Mouse (Mus musculus) bone marrow, adult 2 months (tissue): ENCODE measurements around the gene Ppm1j. TPM values are rescaled to one million over a fixed set of nuclear protein-coding genes. Genes with fewer than 3 reads are reported as not detected.
"Not testable (repeated sequence)": the region's sequence is repeated elsewhere in the genome, so short reads cannot be mapped to it uniquely, and the experiment has no call there.

Experiments used
- H3K27ac ChIP-seq: fragments of 200-500 bp; 2 replicates; pipeline ENCODE4 v1.5.1; 2012; ENCODE audit warnings: low read depth, mild to moderate bottlenecking, control low read depth, inconsistent platforms, low read length; ENCODE audit not compliant: control insufficient read depth, poor library complexity, insufficient read depth
- H3K4me1 ChIP-seq: fragments of 200-500 bp; 2 replicates; pipeline ENCODE4 v1.6.1; 2011; ENCODE audit warnings: low read length; ENCODE audit not compliant: control insufficient read depth, insufficient read depth
- H3K4me3 ChIP-seq: fragments of 200-500 bp; replicated peaks from 2 replicates; pipeline ENCODE3; 2011; ENCODE audit warnings: mild to moderate bottlenecking, low read depth, low read length, control low read depth; ENCODE audit not compliant: control insufficient read depth
- CTCF ChIP-seq: fragments of 200-500 bp; IDR thresholded peaks from 2 replicates; pipeline ENCODE4 v1.5.1; 2011; ENCODE audit warnings: low read length, control low read depth; ENCODE audit not compliant: control insufficient read depth, insufficient read depth
- POLR2A ChIP-seq: fragments of 200-500 bp; IDR thresholded peaks from 2 replicates; pipeline ENCODE4 v1.6.1; 2011; ENCODE audit warnings: low read depth, mild to moderate bottlenecking, control low read depth, low read length, borderline replicate concordance; ENCODE audit not compliant: control insufficient read depth
- WGBS: fragments of 180-500 bp; shearing (Covaris S2); methylation state at CpG from one replicate; pipeline ENCODE4 v1.1.7; 2018; 5-methylcytosine and 5-hydroxymethylcytosine counted together
- polyA plus RNA-seq: library from polyadenylated mRNA; stranded (reverse); fragments of >200 nt; gene quantifications from 2 replicates; pipeline ENCODE4 v1.2.4, GENCODE M21; 2011; ENCODE audit warnings: low replicate concordance; ENCODE audit not compliant: missing spikeins, insufficient read depth, insufficient read length

Gene Ppm1j
- polyA plus RNA-seq: 2.0 and 2.6 TPM in 2 replicates

DNA sequence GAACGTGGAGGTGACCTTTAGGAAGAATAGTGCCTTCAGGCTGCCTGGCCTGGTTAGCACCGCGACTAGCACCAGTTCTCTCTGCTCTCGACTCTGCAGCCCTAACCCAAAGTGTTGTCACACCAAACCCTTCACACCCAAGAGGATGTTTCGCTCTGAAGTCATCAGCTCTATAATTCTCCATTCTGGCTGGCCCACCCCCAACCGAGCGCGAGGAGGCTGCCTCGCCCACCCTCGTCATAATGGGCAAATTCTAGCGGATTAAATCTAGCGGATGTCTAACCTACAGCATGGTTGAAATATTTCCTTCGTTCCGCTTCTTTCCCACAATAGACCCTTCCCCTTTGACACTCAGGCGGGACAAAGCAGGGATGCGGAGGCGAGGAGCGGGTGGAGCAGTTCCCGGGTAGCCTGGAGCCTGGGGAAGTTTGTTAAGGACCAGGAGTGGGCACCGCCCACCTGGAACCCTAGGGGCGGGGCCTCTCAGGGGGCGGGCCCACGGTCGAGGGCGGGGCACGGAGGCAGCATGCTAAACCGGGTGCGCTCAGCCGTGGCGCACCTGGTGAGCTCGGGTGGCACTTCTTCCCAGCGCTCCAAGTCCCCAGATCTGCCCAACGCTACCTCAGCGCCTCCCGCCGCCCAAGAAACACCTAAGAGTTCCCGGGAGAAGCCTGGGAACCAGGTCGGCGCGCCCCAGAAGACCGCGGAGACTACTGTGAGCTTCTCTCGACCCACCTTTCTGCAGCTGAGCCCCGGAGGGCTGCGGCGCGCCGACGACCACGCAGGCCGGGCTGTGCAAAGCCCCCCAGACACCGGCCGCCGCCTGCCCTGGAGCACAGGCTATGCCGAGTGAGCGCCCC lies at the start of gene Ppm1j:
Gene Ppm1j (plus strand): TSS at position 496 of the 860 bp plus-strand sequence.
- Histone ChIP-seq H3K27ac (no peak within 1 kb of the TSS; the same call in 1 of the 2 replicates), H3K4me1 (peaks cover 3% of the 10 kb centered on the region), H3K4me3 (peak within 1 kb of the TSS; percentile 4)
- WGBS: 3% methylated on average over 56 of the region's 56 CpGs
- TF ChIP-seq CTCF: no peak
- TF ChIP-seq POLR2A: no peak

- Histone ChIP-seq H3K4me1 (no peaks in the 10 kb centered on the region), H3K27ac (no peak overlapping the region), H3K4me3 (no peak overlapping the region)
- TF ChIP-seq CTCF (no peak), POLR2A (no peak)
- 71% methylated on average over 3 of the region's 3 CpGs for WGBS
These were observed 47.9 kb upstream of the Ppm1j start for GRCm38 (mm10) chr3:104732907-104733306.

DNA sequence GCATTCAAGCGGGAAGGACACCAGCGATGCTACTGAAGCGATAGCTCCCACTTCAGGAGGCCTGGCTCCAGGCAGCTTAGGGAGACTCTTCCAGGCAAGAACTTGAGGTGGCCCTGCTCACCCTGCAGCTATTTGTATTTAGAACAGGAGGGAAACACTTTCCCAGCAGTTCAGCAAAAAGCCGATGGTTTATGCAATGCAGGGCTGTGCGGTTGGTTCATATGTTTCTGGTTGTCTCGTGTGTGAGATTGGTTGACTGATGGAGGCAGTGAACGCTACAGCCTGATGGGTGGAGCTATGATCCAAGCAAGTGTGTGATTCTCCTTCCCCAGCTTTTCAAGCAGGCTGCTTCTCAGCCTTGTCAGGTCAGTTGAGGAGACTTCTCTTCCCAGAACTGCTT lies 46.2 kb upstream of the Ppm1j start:
- Histone ChIP-seq H3K27ac (no peak overlapping the region), H3K4me1 (no peaks in the 10 kb centered on the region), H3K4me3 (no peak overlapping the region)
- no peak for TF ChIP-seq POLR2A
- TF ChIP-seq CTCF: no peak
- WGBS: 72% methylated on average over 7 of the region's 7 CpGs

GRCm38 (mm10) chr3:104741954-104742353 lies 38.9 kb upstream of the Ppm1j start:
- Histone ChIP-seq H3K4me1 (peaks cover 2% of the 10 kb centered on the region; the same call in 1 of the 2 replicates), H3K27ac (no peak overlapping the region), H3K4me3 (no peak overlapping the region)
- WGBS: 88% methylated on average over 3 of the region's 3 CpGs
- TF ChIP-seq CTCF: no peak
- TF ChIP-seq POLR2A: no peak

DNA sequence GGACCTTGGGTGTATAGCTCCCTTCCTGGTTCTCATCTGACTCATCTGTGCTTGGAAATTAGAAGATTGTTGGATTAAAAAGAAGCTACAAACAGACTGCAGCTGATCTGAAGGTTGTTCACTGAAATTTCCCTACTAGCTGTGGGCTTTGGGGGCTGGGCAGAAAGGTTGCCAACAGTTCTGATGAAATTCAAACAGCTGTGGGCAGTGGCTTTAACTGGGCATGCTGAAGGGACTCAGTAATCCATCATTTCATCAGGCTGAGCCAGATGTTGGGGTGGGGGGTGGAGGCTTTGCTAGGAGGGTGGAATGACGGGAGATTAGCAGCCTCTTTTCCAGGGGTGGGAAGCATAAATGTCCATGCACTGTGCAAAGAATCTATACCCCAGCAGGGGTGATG lies 37.7 kb upstream of the Ppm1j start:
- Histone ChIP-seq H3K4me1 (peaks cover 2% of the 10 kb centered on the region; the same call in 1 of the 2 replicates), H3K27ac (no peak overlapping the region), H3K4me3 (no peak overlapping the region)
- no peak for TF ChIP-seq POLR2A
- TF ChIP-seq CTCF: no peak
- WGBS: 50% methylated on average over 1 of the region's 1 CpGs

DNA sequence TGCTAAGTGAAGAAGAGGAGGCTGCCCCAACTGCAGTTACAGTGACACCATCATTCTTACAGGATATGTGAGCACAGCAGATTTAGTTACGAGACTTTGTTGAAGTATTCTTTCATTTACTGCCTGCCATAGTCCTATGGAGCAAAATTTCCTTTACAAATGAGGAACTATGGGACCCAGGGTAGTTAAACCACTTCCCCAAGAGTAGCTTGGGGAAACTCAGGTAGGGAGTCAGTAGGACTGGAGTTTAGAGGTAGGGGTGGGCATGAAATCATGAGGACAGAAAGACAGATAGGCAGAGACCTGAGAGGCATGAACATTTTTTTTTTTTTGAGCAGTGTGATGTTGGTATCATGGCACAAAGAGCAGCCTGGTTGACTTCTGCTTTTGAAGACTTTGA lies 37.0 kb upstream of the Ppm1j start:
- 5% methylated on average over 1 of the region's 1 CpGs for WGBS
- Histone ChIP-seq H3K4me1 (peaks cover 2% of the 10 kb centered on the region; the same call in 1 of the 2 replicates), H3K4me3 (no peak overlapping the region), H3K27ac (no peak overlapping the region)
- no peak for TF ChIP-seq CTCF
- TF ChIP-seq POLR2A: no peak

DNA sequence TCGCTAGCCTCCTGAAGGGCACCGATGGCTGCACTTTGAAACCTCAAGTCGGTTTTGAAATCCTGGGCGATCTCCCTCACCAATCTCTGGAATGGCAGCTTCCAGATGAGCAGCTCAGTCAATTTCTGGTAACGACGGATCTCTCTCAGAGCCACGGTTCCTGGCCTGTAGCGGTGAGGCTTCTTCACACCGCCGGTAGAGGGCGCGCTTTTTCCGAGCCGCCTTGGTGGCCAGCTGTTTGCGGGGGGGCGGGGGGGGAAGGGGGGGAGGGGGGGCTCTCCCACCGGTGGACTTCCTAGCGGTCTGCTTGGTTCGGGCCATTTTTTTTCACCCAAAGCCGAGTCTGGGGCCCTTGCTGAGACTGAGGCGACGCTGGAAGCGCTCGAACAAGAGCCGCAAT lies 28.0 kb upstream of the Ppm1j start:
- not testable (repeated sequence) for H3K4me3 ChIP-seq, H3K27ac ChIP-seq, H3K4me1 ChIP-seq
- peak; percentile 45; the same call in 1 of the 2 replicates for TF ChIP-seq CTCF
- WGBS: 19% methylated on average over 24 of the region's 25 CpGs

DNA sequence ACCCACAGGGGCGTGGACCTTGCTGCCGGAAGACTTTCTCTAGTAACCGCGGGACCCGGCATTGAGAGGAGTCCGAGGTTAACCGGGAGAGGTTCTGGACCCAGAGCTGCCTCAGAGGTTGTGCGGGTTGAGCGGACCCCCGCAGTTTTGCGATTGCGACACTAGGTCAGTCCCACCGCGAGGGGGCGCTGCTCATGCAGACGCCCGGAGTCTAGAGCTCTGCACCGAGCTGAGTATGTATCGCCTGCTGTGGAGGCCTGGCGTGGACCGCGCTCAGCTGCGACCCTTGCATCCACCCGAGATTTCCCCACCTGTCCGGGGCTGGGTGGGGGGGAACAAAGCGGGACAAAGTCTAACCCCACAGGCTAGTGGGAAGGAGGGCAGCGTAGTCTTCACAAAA lies 22.4 kb upstream of the Ppm1j start:
- WGBS: 2% methylated on average over 27 of the region's 27 CpGs
- Histone ChIP-seq H3K4me1 (no peaks in the 10 kb centered on the region; the same call in 1 of the 2 replicates), H3K27ac (no peak overlapping the region), H3K4me3 (no peak overlapping the region)
- TF ChIP-seq POLR2A (no peak), CTCF (peak; percentile 76)

DNA sequence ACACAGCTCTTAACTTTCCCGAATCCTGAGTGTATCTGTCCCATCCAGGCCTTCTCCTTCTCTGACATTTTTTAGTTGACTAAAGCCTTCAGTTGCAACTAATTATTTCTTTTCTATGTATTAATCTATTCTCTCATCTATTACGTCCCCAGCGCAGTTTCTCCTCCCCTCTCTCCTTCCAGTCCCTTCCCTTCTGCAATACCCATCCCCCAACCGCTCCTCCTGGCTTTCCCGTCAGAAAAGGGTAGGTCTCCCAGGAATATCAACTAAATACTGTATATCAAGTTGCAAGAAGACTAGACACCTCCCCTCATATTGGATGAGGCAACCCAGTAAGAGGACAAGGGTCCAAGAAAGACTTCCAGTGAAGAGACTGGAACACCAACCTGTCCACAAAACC lies 22.0 kb upstream of the Ppm1j start:
- H3K4me3 ChIP-seq: no peak overlapping the region
- WGBS: 35% methylated on average over 5 of the region's 5 CpGs
- H3K4me1 ChIP-seq: no peaks in the 10 kb centered on the region; the same call in 1 of the 2 replicates
- TF ChIP-seq CTCF: no peak
- no peak overlapping the region for H3K27ac ChIP-seq

- not testable (repeated sequence) for H3K4me1 ChIP-seq, H3K4me3 ChIP-seq
- WGBS: 67% methylated on average over 20 of the region's 20 CpGs
- H3K27ac ChIP-seq: peak overlapping the region; percentile 24; the same call in 1 of the 2 replicates
These were observed 18.6 kb upstream of the Ppm1j start for GRCm38 (mm10) chr3:104762103-104762863.
